Mouse (Mus musculus) lung, embryonic 14.5 days (tissue): ENCODE data around the gene Reg3g. TPM values are rescaled to one million over a fixed set of nuclear protein-coding genes. Genes with fewer than 3 reads are reported as not detected.

Experiments
- ATAC-seq: fragments of 200-750 bp; cut with Nextera tagmentation; 2 replicates; pipeline ENCODE4 v1.8.0; 2017; ENCODE audit warnings: mild to moderate bottlenecking, moderate TSS enrichment, moderate library complexity; ENCODE audit not compliant: insufficient read depth
- DNase-seq: peaks from one replicate; pipeline ENCODE4 v3.0.0-alpha.2; 2015
- H3K27ac ChIP-seq: fragments of 300-500 bp; sonication (generic); 2 replicates; pipeline ENCODE4 v1.5.1; 2014; ENCODE audit warnings: low read depth, mild to moderate bottlenecking, moderate library complexity
- H3K27me3 ChIP-seq: fragments of 300-500 bp; sonication (generic); 2 replicates; pipeline ENCODE4 v1.6.1; 2014; ENCODE audit warnings: low read length, control low read depth; ENCODE audit not compliant: insufficient read depth
- H3K36me3 ChIP-seq: fragments of 300-500 bp; sonication (generic); 2 replicates; pipeline ENCODE4 v1.6.1; 2014; ENCODE audit warnings: control low read depth; ENCODE audit not compliant: insufficient read depth
- H3K4me1 ChIP-seq: fragments of 300-500 bp; sonication (generic); 2 replicates; pipeline ENCODE4 v1.6.1; 2014; ENCODE audit warnings: antibody characterized with exemption, control low read depth; ENCODE audit not compliant: insufficient read depth
- H3K4me2 ChIP-seq: fragments of 300-500 bp; sonication (generic); 2 replicates; pipeline ENCODE4 v1.6.1; 2014; ENCODE audit warnings: mild to moderate bottlenecking
- H3K4me3 ChIP-seq: fragments of 300-500 bp; sonication (generic); 2 replicates; pipeline ENCODE4 v1.5.1; 2014; ENCODE audit warnings: low read depth, low read length
- H3K9ac ChIP-seq: fragments of 300-500 bp; sonication (generic); 2 replicates; pipeline ENCODE4 v1.6.1; 2014
- H3K9me3 ChIP-seq: fragments of 300-500 bp; sonication (generic); 2 replicates; pipeline ENCODE4 v1.6.1; 2016; ENCODE audit warnings: low read depth, low read length, control low read depth
- CTCF ChIP-seq: IDR thresholded peaks from 2 replicates; pipeline ENCODE4 v1.5.1; 2016; ENCODE audit warnings: antibody characterized with exemption, low read depth
- WGBS: fragments of 180-500 bp; shearing (Covaris S2); extraction: QIAGEN DNeasy Blood & Tissue Kit; methylation state at CpG from one replicate; pipeline ENCODE4 v1.1.7; 2014; 5-methylcytosine and 5-hydroxymethylcytosine counted together
- polyA plus RNA-seq: library from polyadenylated mRNA; unstranded; fragments of >200 nt; fragmentation: Nextera tagmentation; extraction: Ambion mirVana; gene quantifications from 2 replicates; pipeline ENCODE4 v1.2.1, GENCODE M21; 2014

The Reg3g gene
- 0.19 TPM in 1 of 2 replicates, not detected in the other for polyA plus RNA-seq

GRCm38 (mm10) chr6:78468772-78469171, at the start of gene Reg3g:
Reg3g (minus strand) TSS chr6:78468872.
- no peaks in the 10 kb centered on the region for H3K4me1 ChIP-seq
- WGBS = 81% methylated on average over 2 of the region's 2 CpGs
- no peak within 1 kb of the TSS for H3K9ac ChIP-seq
- H3K9me3 ChIP-seq = no peaks in the 10 kb centered on the region
- no peak within 1 kb of the TSS for H3K27ac ChIP-seq
- DNase-seq (no peak), ATAC-seq (no peak)
- no peak within 1 kb of the TSS for H3K4me3 ChIP-seq
- H3K4me2 ChIP-seq = no peak within 1 kb of the TSS
- TF ChIP-seq CTCF = no peak
- H3K36me3 ChIP-seq = no peaks in the 10 kb centered on the region
- H3K27me3 ChIP-seq = no peaks in the 10 kb centered on the region

GRCm38 (mm10) chr6:78515777-78516446, 47.2 kb upstream of the Reg3g start:
- no peaks in the 10 kb centered on the region for H3K9me3 ChIP-seq
- 64% methylated on average over 3 of the region's 3 CpGs for WGBS
- no peaks in the 10 kb centered on the region for H3K4me1 ChIP-seq
- peak; percentile 60 for DNase-seq
- H3K4me2 ChIP-seq = no peak overlapping the region
- no peak overlapping the region for H3K27ac ChIP-seq
- no peak for ATAC-seq
- H3K27me3 ChIP-seq = no peaks in the 10 kb centered on the region
- no peak overlapping the region for H3K4me3 ChIP-seq
- H3K36me3 ChIP-seq = no peaks in the 10 kb centered on the region
- TF ChIP-seq CTCF = peak; percentile 37
- H3K9ac ChIP-seq = no peak overlapping the region

GRCm38 (mm10) chr6:78512833-78513232, 44.2 kb upstream of the Reg3g start:
- no peak overlapping the region for H3K9ac ChIP-seq
- ATAC-seq (peak; percentile 90), DNase-seq (peak; percentile 81)
- no peaks in the 10 kb centered on the region for H3K36me3 ChIP-seq
- WGBS = 1% methylated on average over 3 of the region's 3 CpGs
- H3K4me3 ChIP-seq = no peak overlapping the region
- H3K4me2 ChIP-seq = no peak overlapping the region
- H3K27me3 ChIP-seq = no peaks in the 10 kb centered on the region
- no peak overlapping the region for H3K27ac ChIP-seq
- no peaks in the 10 kb centered on the region for H3K4me1 ChIP-seq
- TF ChIP-seq CTCF = peak; percentile 80
- no peaks in the 10 kb centered on the region for H3K9me3 ChIP-seq

- Histone ChIP-seq H3K27me3 (no peaks in the 10 kb centered on the region), H3K4me2 (no peak overlapping the region), H3K36me3 (no peaks in the 10 kb centered on the region), H3K4me3 (no peak overlapping the region), H3K4me1 (no peaks in the 10 kb centered on the region), H3K9me3 (no peaks in the 10 kb centered on the region), H3K9ac (no peak overlapping the region), H3K27ac (no peak overlapping the region)
- TF ChIP-seq CTCF = no peak
- no peak for DNase-seq
- no peak; the same call in 1 of the 2 replicates for ATAC-seq
- WGBS = 59% methylated on average over 3 of the region's 3 CpGs
Measured at GRCm38 (mm10) chr6:78510173-78510900, 41.7 kb upstream of the Reg3g start.

GRCm38 (mm10) chr6:78505745-78506144, 37.1 kb upstream of the Reg3g start:
- Histone ChIP-seq H3K9me3 (no peaks in the 10 kb centered on the region), H3K4me3 (no peak overlapping the region), H3K27ac (no peak overlapping the region), H3K27me3 (no peaks in the 10 kb centered on the region), H3K4me1 (no peaks in the 10 kb centered on the region), H3K4me2 (no peak overlapping the region), H3K36me3 (no peaks in the 10 kb centered on the region), H3K9ac (no peak overlapping the region)
- ATAC-seq = no peak
- 57% methylated on average over 3 of the region's 3 CpGs for WGBS
- no peak for TF ChIP-seq CTCF
- DNase-seq = no peak

GRCm38 (mm10) chr6:78494633-78495032, 26.0 kb upstream of the Reg3g start:
- WGBS = 78% methylated on average over 3 of the region's 3 CpGs
- no peak for TF ChIP-seq CTCF
- Histone ChIP-seq H3K4me3 (no peak overlapping the region), H3K9me3 (no peaks in the 10 kb centered on the region), H3K4me2 (no peak overlapping the region), H3K4me1 (no peaks in the 10 kb centered on the region), H3K36me3 (no peaks in the 10 kb centered on the region), H3K27me3 (no peaks in the 10 kb centered on the region), H3K9ac (no peak overlapping the region), H3K27ac (no peak overlapping the region)
- no peak for DNase-seq
- ATAC-seq = no peak

- H3K4me1 ChIP-seq = no peaks in the 10 kb centered on the region
- H3K27ac ChIP-seq = no peak overlapping the region
- ATAC-seq = no peak
- TF ChIP-seq CTCF = no peak
- H3K27me3 ChIP-seq = no peaks in the 10 kb centered on the region
- WGBS = 68% methylated on average over 3 of the region's 3 CpGs
- H3K4me2 ChIP-seq = no peak overlapping the region
- no peaks in the 10 kb centered on the region for H3K9me3 ChIP-seq
- H3K9ac ChIP-seq = no peak overlapping the region
- DNase-seq = no peak
- no peaks in the 10 kb centered on the region for H3K36me3 ChIP-seq
- no peak overlapping the region for H3K4me3 ChIP-seq
Measured at GRCm38 (mm10) chr6:78469287-78469686, 615 bp upstream of the Reg3g start.
